ENCODE assay signal across 16 mouse cellular contexts in genomic region chr10:20621661-20622454, GRCm38 (mm10).
A peak's percentile ranks its signal among the peaks of the same experiment; 100 is the strongest.
DNase-seq lines count a peak whose midpoint lies in the region.
"Had no signal": no experiment of that assay in that cellular context is flagged by ENCODE, and none has a peak within 500 bp of the region (broad histone marks: within the 10 kb centered on the region; RNA-seq: fewer than 3 reads in every experiment).

No protein-coding gene starts in this region.

- no peaks in the 10 kb centered on the region for H3K36me3 ChIP-seq in heart, embryonic 10.5 days
- H3K36me3 ChIP-seq in midbrain, embryonic 10.5 days = no peaks in the 10 kb centered on the region
- H3K36me3 ChIP-seq: forebrain, embryonic 12.5 days; lung, embryonic 15.5 days; midbrain, embryonic 12.5 days; neural tube, embryonic 12.5 days had no signal

- H3K4me3 ChIP-seq in heart, embryonic 10.5 days = no peak overlapping the region
- no peak overlapping the region for H3K4me3 ChIP-seq in midbrain, embryonic 10.5 days
- H3K4me3 ChIP-seq: forebrain, embryonic 12.5 days; layer of hippocampus, adult 2 months; lung, embryonic 15.5 days; midbrain, embryonic 12.5 days; neural tube, embryonic 12.5 days had no signal

- no peaks in the 10 kb centered on the region for H3K27me3 ChIP-seq in heart, embryonic 10.5 days (ENCODE audit: insufficient read depth, poor library complexity, severe bottlenecking)
- no peaks in the 10 kb centered on the region for H3K27me3 ChIP-seq in midbrain, embryonic 10.5 days (ENCODE audit: low read depth, poor library complexity, severe bottlenecking)
- H3K27me3 ChIP-seq: forebrain, embryonic 12.5 days; lung, embryonic 15.5 days; midbrain, embryonic 12.5 days; neural tube, embryonic 12.5 days had no signal

- H3K4me1 ChIP-seq in heart, embryonic 10.5 days = no peaks in the 10 kb centered on the region
- H3K4me1 ChIP-seq in midbrain, embryonic 10.5 days = no peaks in the 10 kb centered on the region
- H3K4me1 ChIP-seq: forebrain, embryonic 12.5 days; lung, embryonic 15.5 days; midbrain, embryonic 12.5 days; neural tube, embryonic 12.5 days had no signal

- no peaks in the 10 kb centered on the region for H3K9me3 ChIP-seq in heart, embryonic 10.5 days
- no peaks in the 10 kb centered on the region for H3K9me3 ChIP-seq in midbrain, embryonic 10.5 days (replicated peaks)
- H3K9me3 ChIP-seq: forebrain, embryonic 12.5 days; lung, embryonic 15.5 days; midbrain, embryonic 12.5 days; neural tube, embryonic 12.5 days had no signal

- DNase-seq in retina, embryonic 14.5 days (ENCODE audit: low spot score) = peak; percentile 27
- no peak for DNase-seq in retina, postnatal 1 day
- peak; percentile 38 to 74 for DNase-seq in kidney, adult 8-10 months
- peak; percentile 54 for DNase-seq in kidney, postnatal 14 days
- DNase-seq in heart, embryonic 10.5 days (ENCODE audit: low spot score) = no peak
- DNase-seq in MN1 (ENCODE audit: low spot score) = no peak
- DNase-seq in midbrain, embryonic 10.5 days (ENCODE audit: low spot score) = no peak
- DNase-seq: cerebellum, adult 8-10 months; heart, adult 11 months; right cerebral cortex, postnatal 14 days had no signal

- no peak overlapping the region for H3K27ac ChIP-seq in heart, embryonic 10.5 days
- H3K27ac ChIP-seq in midbrain, embryonic 10.5 days (replicated peaks) = no peak overlapping the region
- H3K27ac ChIP-seq: forebrain, embryonic 12.5 days; layer of hippocampus, adult 2 months; lung, embryonic 15.5 days; macrophage; midbrain, embryonic 12.5 days; neural tube, embryonic 12.5 days had no signal

- WGBS in heart, embryonic 10.5 days = 76% methylated on average over 8 of the region's 8 CpGs
- 81% methylated on average over 8 of the region's 8 CpGs for WGBS in midbrain, embryonic 10.5 days

Comparison
In these comparisons a context has a peak if more than half of its experiments do, and no peak if none do; other contexts are left out.
1. DNase-seq: peak in retina, embryonic 14.5 days (single experiment), kidney, adult 8-10 months (2 of 2) and kidney, postnatal 14 days (single experiment); none in retina, postnatal 1 day (single experiment), heart, embryonic 10.5 days (single experiment), MN1 (single experiment) and midbrain, embryonic 10.5 days (single experiment).